Mouse (Mus musculus): ENCODE measurements around the gene Als2cr12. TPM values are rescaled to one million over a fixed set of nuclear protein-coding genes. Genes with fewer than 3 reads are reported as not detected.
"Not testable (repeated sequence)": the region's sequence is repeated elsewhere in the genome, so short reads cannot be mapped to it uniquely, and the experiment has no call there.

Als2cr12 gene
- polyA plus RNA-seq, 1 experiment: not detected

GRCm38 (mm10) chr1:58713081-58713892, 17.5 kb upstream of the Als2cr12 start:
- H3K27ac ChIP-seq (ENCODE audit: insufficient read depth, low read depth, low read length): peak overlapping the region; percentile 97
- TF ChIP-seq POLR2A (IDR thresholded peaks at IDR 0.05; ENCODE audit: borderline replicate concordance, low read depth, low read length) (0 out of 2 replicates have a peak, but pooled peaks have one; percentile 34), CTCF (IDR thresholded peaks at IDR 0.05; ENCODE audit: low read depth, low read length) (no peak)
- peaks cover 18% of the 10 kb centered on the region for H3K4me1 ChIP-seq (ENCODE audit: control insufficient read depth, insufficient read depth, low read length)
- peak overlapping the region; percentile 88 for H3K4me3 ChIP-seq (ENCODE audit: insufficient read depth, low read length)

DNA sequence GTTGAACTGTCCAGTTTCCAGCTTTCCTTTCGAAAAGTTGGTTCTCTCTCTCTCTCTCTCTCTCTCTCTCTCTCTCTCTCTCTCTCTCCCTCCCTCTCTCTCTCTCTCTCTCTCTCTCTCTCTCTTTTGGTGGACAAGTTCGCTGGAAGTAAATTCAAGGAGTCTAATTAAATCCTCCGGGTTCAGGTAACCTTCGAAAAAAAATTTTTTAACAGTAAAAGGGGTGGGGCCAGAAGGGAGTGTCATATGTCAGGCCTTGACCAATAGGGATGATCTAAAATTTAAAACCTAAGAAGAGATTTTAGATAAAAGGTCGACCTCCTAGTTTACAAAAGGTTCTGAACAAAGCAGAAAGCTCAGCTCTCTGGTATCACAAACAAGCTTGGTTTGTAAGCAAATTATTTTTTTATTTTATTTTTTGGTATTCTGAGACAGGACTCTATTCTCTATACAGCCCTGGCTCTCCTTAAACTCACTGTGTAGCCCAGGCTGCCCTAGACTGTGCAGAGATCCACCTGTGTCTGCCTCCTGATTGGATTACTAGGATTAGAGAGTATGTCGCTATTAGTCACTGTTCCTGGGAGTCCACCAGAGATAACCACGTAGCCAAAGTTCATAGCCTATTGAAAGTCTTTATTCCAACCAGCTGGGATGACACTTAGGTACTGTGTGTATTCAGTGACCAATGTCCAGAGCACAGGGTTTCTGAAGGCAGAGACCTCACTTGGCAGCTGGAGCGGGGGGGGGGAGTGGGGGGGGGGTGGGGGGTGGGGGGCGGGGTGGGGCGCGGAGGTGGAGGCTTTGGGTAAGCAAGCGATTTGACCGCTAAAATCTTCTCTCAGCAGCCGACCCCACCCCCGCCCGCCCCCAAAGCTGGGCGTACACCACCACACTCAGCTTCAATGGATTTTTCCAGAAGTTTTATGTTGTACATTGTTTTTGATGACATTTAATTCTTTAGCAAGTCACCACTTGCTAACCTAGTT, 16.6 kb upstream of the Als2cr12 start:
- TF ChIP-seq CTCF (IDR thresholded peaks at IDR 0.05; ENCODE audit: low read depth, low read length) (no peak), POLR2A (IDR thresholded peaks at IDR 0.05; ENCODE audit: borderline replicate concordance, low read depth, low read length) (no peak)

GRCm38 (mm10) chr1:58711365-58712016, 15.7 kb upstream of the Als2cr12 start, which contains the start of gene Cflar:
Gene Cflar, plus strand, starts transcription at chr1:58711508.
- Histone ChIP-seq H3K4me1 (ENCODE audit: control insufficient read depth, insufficient read depth, low read length) (peaks cover 3% of the 10 kb centered on the region; the same call in 1 of the 2 replicates), H3K27ac (ENCODE audit: insufficient read depth, low read depth, low read length) (peak within 1 kb of the TSS; percentile 93), H3K4me3 (ENCODE audit: insufficient read depth, low read length) (peak within 1 kb of the TSS; percentile 72)
- TF ChIP-seq POLR2A (IDR thresholded peaks at IDR 0.05; ENCODE audit: borderline replicate concordance, low read depth, low read length) (no peak), CTCF (IDR thresholded peaks at IDR 0.05; ENCODE audit: low read depth, low read length) (no peak)

More for the DNA sequence above, 16.6 kb upstream of the Als2cr12 start:
- Histone ChIP-seq H3K27ac (ENCODE audit: insufficient read depth, low read depth, low read length) (peak overlapping the region; percentile 97), H3K4me3 (ENCODE audit: insufficient read depth, low read length) (peak overlapping the region; percentile 72), H3K4me1 (ENCODE audit: control insufficient read depth, insufficient read depth, low read length) (peaks cover 10% of the 10 kb centered on the region)

DNA sequence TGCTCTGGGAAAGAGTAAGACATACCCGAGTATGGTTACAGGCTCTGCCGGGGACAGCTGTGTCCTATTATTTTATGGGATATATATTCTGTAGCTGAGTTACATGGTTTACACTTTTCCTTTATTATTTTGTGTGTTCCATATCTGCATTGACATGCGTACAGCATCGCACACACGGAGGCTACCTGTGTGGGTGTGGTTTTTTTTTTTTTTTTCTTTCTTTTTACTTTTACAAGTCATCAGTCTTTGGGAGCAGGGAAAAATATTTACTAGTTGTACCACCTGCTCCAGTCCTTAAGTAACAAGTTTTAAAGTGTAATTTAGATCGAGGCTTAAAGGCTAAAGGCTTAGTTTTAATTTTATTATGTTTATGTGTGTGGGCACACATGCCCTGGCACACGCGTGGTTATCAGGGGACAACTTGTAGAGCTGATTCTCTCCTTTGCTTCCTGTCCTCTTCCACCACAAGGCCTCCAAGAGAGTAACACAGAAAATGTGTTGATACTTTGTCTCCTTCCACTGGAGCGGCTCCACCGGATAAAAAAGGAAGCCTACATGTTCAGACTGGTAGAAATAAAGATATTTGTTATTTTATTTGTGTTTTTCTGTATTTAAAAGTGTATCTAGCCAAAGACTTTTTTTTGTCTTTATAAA, 15.0 kb upstream of the Als2cr12 start:
- Histone ChIP-seq H3K4me1 (ENCODE audit: control insufficient read depth, insufficient read depth, low read length) (peaks cover 3% of the 10 kb centered on the region; the same call in 1 of the 2 replicates), H3K4me3 (ENCODE audit: insufficient read depth, low read length) (peak overlapping the region; percentile 72), H3K27ac (ENCODE audit: insufficient read depth, low read depth, low read length) (peak overlapping the region; percentile 93)
- TF ChIP-seq POLR2A (IDR thresholded peaks at IDR 0.05; ENCODE audit: borderline replicate concordance, low read depth, low read length) (no peak), CTCF (IDR thresholded peaks at IDR 0.05; ENCODE audit: low read depth, low read length) (no peak)

GRCm38 (mm10) chr1:58710043-58710442, 14.3 kb upstream of the Als2cr12 start:
- H3K4me1 ChIP-seq (ENCODE audit: control insufficient read depth, insufficient read depth, low read length); H3K27ac ChIP-seq (ENCODE audit: insufficient read depth, low read depth, low read length); H3K4me3 ChIP-seq (ENCODE audit: insufficient read depth, low read length): not testable (repeated sequence)

DNA sequence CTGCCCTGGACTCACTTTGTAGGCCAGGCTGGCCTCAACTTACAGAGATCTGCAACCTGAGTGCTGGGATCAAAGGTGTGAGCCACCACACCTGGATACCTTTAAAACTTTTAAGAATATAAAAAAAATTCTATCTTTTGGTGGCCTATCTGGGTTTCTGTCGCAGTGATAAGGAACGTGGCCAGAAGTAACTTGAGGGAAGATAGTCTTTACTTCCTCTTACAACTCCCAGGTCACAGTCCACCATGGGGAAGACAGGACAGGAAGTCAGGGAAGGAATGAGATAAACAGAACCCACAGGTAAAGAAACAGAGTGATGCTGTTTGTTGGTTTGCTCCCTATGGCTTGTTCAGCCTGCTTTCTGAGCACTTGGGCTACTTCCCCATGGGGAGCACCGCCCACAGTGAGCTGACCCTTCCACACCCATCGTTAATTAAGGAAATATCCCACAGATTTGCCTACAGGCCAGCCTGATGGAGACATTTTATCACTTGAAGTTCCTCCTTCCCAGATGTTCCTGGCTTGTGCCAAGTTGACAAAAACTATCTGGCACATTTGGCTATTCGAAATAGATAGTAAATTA, 4.9 kb upstream of the Als2cr12 start:
- H3K4me1 ChIP-seq (ENCODE audit: control insufficient read depth, insufficient read depth, low read length); H3K27ac ChIP-seq (ENCODE audit: insufficient read depth, low read depth, low read length); H3K4me3 ChIP-seq (ENCODE audit: insufficient read depth, low read length): not testable (repeated sequence)

- no peak overlapping the region for H3K27ac ChIP-seq (ENCODE audit: insufficient read depth, low read depth, low read length)
- peaks cover 8% of the 10 kb centered on the region for H3K4me1 ChIP-seq (ENCODE audit: control insufficient read depth, insufficient read depth, low read length)
- no peak overlapping the region for H3K4me3 ChIP-seq (ENCODE audit: insufficient read depth, low read length)
- TF ChIP-seq POLR2A (IDR thresholded peaks at IDR 0.05; ENCODE audit: borderline replicate concordance, low read depth, low read length) (no peak), CTCF (IDR thresholded peaks at IDR 0.05; ENCODE audit: low read depth, low read length) (no peak)
These were observed 4.2 kb upstream of the Als2cr12 start for GRCm38 (mm10) chr1:58699988-58700387.

DNA sequence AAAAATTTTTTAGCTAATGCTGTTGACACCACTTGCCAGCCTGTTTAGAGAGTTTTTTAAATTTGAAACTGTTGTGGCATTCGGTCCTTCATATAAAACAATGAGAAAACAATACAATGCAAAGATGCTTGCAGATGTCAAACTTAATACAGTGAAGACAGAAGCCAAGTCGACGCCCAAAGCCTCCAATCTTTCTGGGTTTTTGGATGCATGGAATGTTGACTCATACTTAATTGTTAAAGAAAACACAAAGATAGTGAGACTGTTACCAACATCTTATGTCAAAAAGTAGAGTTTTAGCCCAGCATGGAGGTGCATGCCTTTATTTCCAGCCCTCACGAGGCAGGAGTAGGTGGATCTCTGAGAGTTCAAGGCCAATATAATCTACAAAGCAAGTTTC, 3.0 kb upstream of the Als2cr12 start:
- peaks cover 8% of the 10 kb centered on the region for H3K4me1 ChIP-seq (ENCODE audit: control insufficient read depth, insufficient read depth, low read length)
- TF ChIP-seq CTCF (IDR thresholded peaks at IDR 0.05; ENCODE audit: low read depth, low read length): no peak
- no peak for TF ChIP-seq POLR2A (IDR thresholded peaks at IDR 0.05; ENCODE audit: borderline replicate concordance, low read depth, low read length)
- no peak overlapping the region for H3K27ac ChIP-seq (ENCODE audit: insufficient read depth, low read depth, low read length)
- H3K4me3 ChIP-seq (ENCODE audit: insufficient read depth, low read length): no peak overlapping the region

- not testable (repeated sequence) for H3K4me3 ChIP-seq (ENCODE audit: insufficient read depth, low read length); H3K27ac ChIP-seq (ENCODE audit: insufficient read depth, low read depth, low read length)
- H3K4me1 ChIP-seq (ENCODE audit: control insufficient read depth, insufficient read depth, low read length): peaks cover 12% of the 10 kb centered on the region
These were observed 1.8 kb upstream of the Als2cr12 start for GRCm38 (mm10) chr1:58697607-58698006.

Measured in bone marrow macrophage, adult 2 months (primary cell).